In genomic region chr1:133492986-133493741, GRCm38 (mm10) we compare ENCODE assay signal across 8 mouse cellular contexts.
DNase-seq lines count a peak whose midpoint lies in the region; ATAC-seq and TF ChIP-seq lines count a peak whose summit lies in the region.

No protein-coding gene starts in this region.

- TF ChIP-seq CTCF in embryonic fibroblast, embryonic 13.5 days (IDR thresholded peaks at IDR 0.05; ENCODE audit: borderline replicate concordance, insufficient read depth, low read length): no peak
- TF ChIP-seq CTCF in heart, postnatal 0 days (IDR thresholded peaks at IDR 0.05; ENCODE audit: low read depth): no peak
- no peak for TF ChIP-seq CTCF in liver, postnatal 0 days (IDR thresholded peaks at IDR 0.05; ENCODE audit: low read depth)

- peak overlapping the region; percentile 26 for H3K4me3 ChIP-seq in embryonic fibroblast, embryonic 13.5 days (ENCODE audit: insufficient read depth, low read length)
- H3K4me3 ChIP-seq in heart, postnatal 0 days (ENCODE audit: low read depth, low read length): peak overlapping the region; percentile 37
- H3K4me3 ChIP-seq in liver, postnatal 0 days (ENCODE audit: low read depth, low read length): peak overlapping the region; percentile 48
- H3K4me3 ChIP-seq in neural tube, embryonic 14.5 days (ENCODE audit: low read depth, low read length): peak overlapping the region; percentile 21

- H3K36me3 ChIP-seq in heart, postnatal 0 days (replicated peaks; ENCODE audit: control insufficient read depth, insufficient read depth, low read length): no peaks in the 10 kb centered on the region
- no peaks in the 10 kb centered on the region for H3K36me3 ChIP-seq in liver, postnatal 0 days (replicated peaks; ENCODE audit: insufficient read depth, low read length)
- no peaks in the 10 kb centered on the region for H3K36me3 ChIP-seq in neural tube, embryonic 14.5 days (ENCODE audit: control insufficient read depth, insufficient read depth, low read length)

- DNase-seq in adrenal gland, adult (ENCODE audit: inconsistent age in 2 of 2, low spot score in 1 of 2): peak; percentile 51 to 69
- DNase-seq in adrenal gland, postnatal 4 days (ENCODE audit: low spot score in 2 of 2): no peak
- DNase-seq in heart, postnatal 0 days (ENCODE audit: low spot score): peak; percentile 60
- DNase-seq in kidney, postnatal 10 days: peak; percentile 80
- peak; percentile 39 for DNase-seq in liver, postnatal 0 days
- peak; percentile 57 for DNase-seq in thymus, postnatal 14 days

- peak overlapping the region; percentile 62 for H3K4me2 ChIP-seq in heart, postnatal 0 days (ENCODE audit: low read depth, low read length)
- peak overlapping the region; percentile 92 for H3K4me2 ChIP-seq in liver, postnatal 0 days (ENCODE audit: low read depth, low read length)
- H3K4me2 ChIP-seq in neural tube, embryonic 14.5 days (ENCODE audit: low read depth, low read length): peak overlapping the region; percentile 61

- 3% methylated on average over 29 of the region's 29 CpGs for WGBS in heart, postnatal 0 days
- WGBS in liver, postnatal 0 days (ENCODE audit: insufficient replicate concordance): 4% methylated on average over 29 of the region's 29 CpGs
- 1% methylated on average over 29 of the region's 29 CpGs for WGBS in neural tube, embryonic 14.5 days

- no peak overlapping the region for H3K27ac ChIP-seq in embryonic fibroblast, embryonic 13.5 days (ENCODE audit: insufficient read depth, low read length)
- H3K27ac ChIP-seq in heart, postnatal 0 days (ENCODE audit: low read depth): peak overlapping the region; percentile 77
- peak overlapping the region; percentile 74 for H3K27ac ChIP-seq in liver, postnatal 0 days (ENCODE audit: low read depth)
- peak overlapping the region; percentile 89 for H3K27ac ChIP-seq in neural tube, embryonic 14.5 days (ENCODE audit: low read depth, low read length)

- H3K9ac ChIP-seq in heart, postnatal 0 days (replicated peaks; ENCODE audit: low read depth, low read length): peak overlapping the region; percentile 55
- H3K9ac ChIP-seq in liver, postnatal 0 days (replicated peaks): peak overlapping the region; percentile 62
- peak overlapping the region; percentile 60 for H3K9ac ChIP-seq in neural tube, embryonic 14.5 days (replicated peaks; ENCODE audit: low read depth, low read length)

- ATAC-seq in heart, postnatal 0 days (ENCODE audit: insufficient read depth, low read depth): peak; percentile 85
- ATAC-seq in liver, postnatal 0 days: peak; percentile 63
- ATAC-seq in neural tube, embryonic 14.5 days (ENCODE audit: low read depth): peak; percentile 68

- TF ChIP-seq POLR2A in embryonic fibroblast, embryonic 13.5 days (IDR thresholded peaks at IDR 0.05; ENCODE audit: low read depth, low read length): no peak

- no peaks in the 10 kb centered on the region for H3K27me3 ChIP-seq in heart, postnatal 0 days (ENCODE audit: control insufficient read depth, insufficient read depth, low read length)
- no peaks in the 10 kb centered on the region for H3K27me3 ChIP-seq in liver, postnatal 0 days (ENCODE audit: insufficient read depth, low read length)
- no peaks in the 10 kb centered on the region for H3K27me3 ChIP-seq in neural tube, embryonic 14.5 days (ENCODE audit: control insufficient read depth, insufficient read depth, low read length)

- H3K4me1 ChIP-seq in embryonic fibroblast, embryonic 13.5 days (ENCODE audit: control insufficient read depth, insufficient read depth, low read length): no peaks in the 10 kb centered on the region
- H3K4me1 ChIP-seq in heart, postnatal 0 days (ENCODE audit: control insufficient read depth, insufficient read depth): peaks cover 24% of the 10 kb centered on the region
- H3K4me1 ChIP-seq in liver, postnatal 0 days (ENCODE audit: insufficient read depth): peaks cover 14% of the 10 kb centered on the region
- peaks cover 19% of the 10 kb centered on the region for H3K4me1 ChIP-seq in neural tube, embryonic 14.5 days (ENCODE audit: control insufficient read depth, insufficient read depth, low read length)

- no peaks in the 10 kb centered on the region for H3K9me3 ChIP-seq in heart, postnatal 0 days (replicated peaks; ENCODE audit: control insufficient read depth, low read length)
- H3K9me3 ChIP-seq in liver, postnatal 0 days (ENCODE audit: low read length): no peaks in the 10 kb centered on the region
- no peaks in the 10 kb centered on the region for H3K9me3 ChIP-seq in neural tube, embryonic 14.5 days (ENCODE audit: control insufficient read depth, low read length)

- peak; percentile 83 for TF ChIP-seq EP300 in heart, postnatal 0 days (IDR thresholded peaks at IDR 0.05; ENCODE audit: low read depth)
- TF ChIP-seq EP300 in liver, postnatal 0 days (IDR thresholded peaks at IDR 0.05; ENCODE audit: low read depth): no peak

Comparison
In these comparisons a context has a peak if more than half of its experiments do, and no peak if none do; other contexts are left out.
1. DNase-seq: peak in adrenal gland, adult (2 of 2), heart, postnatal 0 days (single experiment), kidney, postnatal 10 days (single experiment), liver, postnatal 0 days (single experiment) and thymus, postnatal 14 days (single experiment); none in adrenal gland, postnatal 4 days (0 of 2).
2. Peak in every context shown above with its lines, with median percentiles within 50 percentile points of each other: H3K4me3 ChIP-seq, ATAC-seq, H3K4me2 ChIP-seq and H3K9ac ChIP-seq.